Mouse (Mus musculus) adrenal gland (tissue): ENCODE results near the gene Evpl.
"Not testable (repeated sequence)": the region's sequence is repeated elsewhere in the genome, so short reads cannot be mapped to it uniquely, and the experiment has no call there.

ENCODE experiments used
- intact Hi-C: fragments of 180-260 bp; cut with DNase I; formaldehyde crosslinking; loops from one replicate; pipeline ENCODE4 v1.15.1; 2025
- long read RNA-seq, 2 experiments: library from polyadenylated mRNA; unstranded; transcript quantifications; one replicate each; pipeline ENCODE4 v2.0.0; 2020; ENCODE audit warnings: borderline replicate concordance in 1 of 2; ENCODE audit not compliant: insufficient replicate concordance in 1 of 2

Gene Evpl
- long read RNA-seq, experiment 1, partial matches to known transcripts, result 0 of 1 reads
- long read RNA-seq, experiment 1, other reads (novel, unspliced or antisense), result 1 of 1 reads
- long read RNA-seq, experiment 2, result 0 reads

DNA sequence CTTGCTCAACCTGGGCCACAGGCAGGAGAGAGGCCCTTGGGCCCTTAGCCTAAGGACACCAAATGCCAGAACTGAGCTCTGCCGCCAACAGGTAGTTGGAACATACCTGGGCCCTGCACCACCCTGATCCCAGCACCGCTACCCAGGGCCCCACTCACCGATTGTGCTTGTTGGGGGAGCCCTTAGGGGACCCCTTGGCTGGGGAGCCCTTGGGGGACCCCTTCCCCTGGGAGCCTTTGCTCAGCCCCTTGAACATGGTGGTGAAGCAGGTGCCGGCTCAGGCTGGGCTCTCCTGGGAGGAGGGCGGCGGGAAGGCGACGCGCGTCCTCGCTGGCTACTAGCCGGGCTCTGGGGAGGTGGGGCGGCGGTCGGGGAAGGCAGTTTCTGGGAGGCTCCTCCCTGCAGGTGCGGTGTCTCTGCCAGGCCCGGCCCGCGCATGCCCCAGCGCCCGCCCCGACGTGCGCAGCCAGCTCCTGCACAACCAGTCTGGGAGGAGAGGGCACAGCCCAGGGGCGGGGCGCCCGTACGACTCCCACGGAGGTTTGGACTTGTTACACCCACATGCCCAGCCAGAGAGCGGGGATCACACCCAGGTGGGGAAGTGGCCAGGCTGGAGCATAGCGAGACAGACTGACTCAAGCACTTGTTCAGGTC, at the start of gene Evpl:
Gene Evpl, minus strand, starts transcription at position 336 of the 654 bp plus-strand sequence.
- intact Hi-C loops, result no loop called here

DNA sequence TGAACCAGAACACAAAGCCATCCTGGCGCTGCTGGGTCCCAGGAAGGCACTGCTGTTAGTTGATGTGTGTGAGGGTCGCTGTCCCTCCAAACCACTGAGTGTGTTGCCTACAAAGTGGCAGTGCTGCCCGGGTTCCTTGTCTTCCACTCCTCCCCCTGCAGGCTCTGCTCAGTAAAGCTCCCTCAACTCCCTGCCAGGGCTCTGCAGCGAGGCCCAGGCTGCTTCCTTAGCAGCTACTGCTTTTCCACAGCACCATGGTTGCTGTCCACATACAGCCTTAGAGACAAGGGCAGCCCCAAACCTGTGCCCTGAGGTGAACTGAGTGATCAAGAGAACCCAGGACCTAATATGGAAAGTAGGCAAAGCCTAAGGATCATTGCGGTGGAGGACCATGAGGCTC, 49.5 kb upstream of the Evpl start:
- intact Hi-C loops, result no loop called here

DNA sequence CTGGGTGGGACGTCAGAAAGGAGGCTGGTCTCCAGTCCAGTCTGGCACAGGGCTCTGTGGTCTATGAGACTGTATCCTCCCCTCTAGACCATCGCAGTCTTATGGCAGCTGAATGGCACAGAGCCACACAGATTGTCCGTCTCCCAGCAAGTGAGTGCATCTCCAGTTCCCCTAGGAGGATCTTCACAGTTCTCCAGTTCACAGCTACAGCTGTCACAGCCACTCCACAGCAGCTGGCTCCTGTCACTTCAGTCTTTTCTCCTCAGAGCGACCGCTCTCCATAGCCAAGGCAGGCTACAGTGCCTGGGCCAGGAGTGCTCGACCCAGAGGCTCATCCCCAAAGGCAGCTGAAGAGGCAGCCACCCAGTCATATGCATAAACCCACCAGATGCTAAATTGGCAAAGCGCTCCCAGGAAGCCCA, 47.9 kb upstream of the Evpl start:
- intact Hi-C loops, result no loop called here

DNA sequence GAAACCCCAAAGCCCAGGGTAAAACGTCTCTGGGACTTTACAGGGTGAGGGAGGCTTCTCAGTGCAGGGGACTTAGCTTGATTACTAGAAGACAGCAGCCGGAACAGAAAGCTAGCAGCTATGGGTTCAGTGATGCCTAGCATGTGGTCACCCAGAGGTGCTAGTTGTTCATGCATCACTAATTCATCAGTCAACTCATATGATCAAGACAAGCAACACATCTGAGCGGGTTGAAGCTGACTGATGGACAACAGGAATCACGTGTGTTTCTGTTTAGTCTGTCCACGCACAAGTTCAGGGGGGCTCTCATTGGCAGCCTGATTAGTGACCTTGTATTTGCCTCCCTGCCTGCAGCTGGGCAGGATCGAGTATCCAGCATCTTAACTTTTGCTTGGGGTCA, 46.1 kb upstream of the Evpl start:
- intact Hi-C loops, result no loop called here

DNA sequence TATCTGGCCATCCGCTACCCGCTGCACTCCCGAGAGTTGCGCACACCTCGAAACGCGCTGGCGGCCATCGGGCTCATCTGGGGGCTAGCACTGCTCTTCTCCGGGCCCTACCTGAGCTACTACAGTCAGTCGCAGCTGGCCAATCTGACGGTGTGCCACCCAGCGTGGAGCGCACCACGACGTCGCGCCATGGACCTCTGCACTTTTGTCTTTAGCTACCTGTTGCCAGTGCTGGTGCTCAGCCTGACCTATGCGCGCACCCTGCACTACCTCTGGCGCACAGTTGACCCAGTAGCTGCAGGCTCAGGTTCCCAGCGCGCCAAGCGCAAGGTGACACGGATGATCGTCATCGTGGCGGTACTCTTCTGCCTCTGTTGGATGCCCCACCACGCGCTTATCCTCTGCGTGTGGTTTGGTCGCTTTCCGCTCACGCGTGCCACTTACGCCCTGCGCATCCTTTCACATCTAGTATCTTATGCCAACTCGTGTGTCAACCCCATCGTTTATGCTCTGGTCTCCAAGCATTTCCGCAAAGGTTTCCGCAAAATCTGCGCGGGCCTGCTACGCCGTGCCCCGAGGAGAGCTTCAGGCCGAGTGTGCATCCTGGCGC, 45.1 kb upstream of the Evpl start:
- intact Hi-C loops, result no loop called here

DNA sequence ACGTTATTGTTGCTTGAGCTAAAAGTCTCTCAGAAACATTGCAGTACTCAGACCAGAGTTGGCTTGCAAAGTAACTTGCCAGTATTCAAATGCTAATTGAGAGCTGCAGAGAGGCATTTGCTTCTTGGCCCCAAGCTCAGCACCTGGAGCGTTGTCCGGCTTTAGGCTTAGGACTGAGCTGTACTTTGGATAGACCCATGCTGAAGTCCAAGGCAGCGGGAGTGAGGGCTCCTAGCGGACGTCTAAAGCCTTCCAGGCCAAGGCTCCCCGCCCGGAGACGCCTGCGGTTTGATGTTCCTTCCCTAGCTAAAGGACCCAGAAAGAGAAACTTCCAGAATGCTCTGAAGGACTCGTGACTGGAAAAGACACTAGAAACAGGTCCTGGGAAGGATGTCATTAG, 44.2 kb upstream of the Evpl start:
- intact Hi-C loops, result no loop called here

DNA sequence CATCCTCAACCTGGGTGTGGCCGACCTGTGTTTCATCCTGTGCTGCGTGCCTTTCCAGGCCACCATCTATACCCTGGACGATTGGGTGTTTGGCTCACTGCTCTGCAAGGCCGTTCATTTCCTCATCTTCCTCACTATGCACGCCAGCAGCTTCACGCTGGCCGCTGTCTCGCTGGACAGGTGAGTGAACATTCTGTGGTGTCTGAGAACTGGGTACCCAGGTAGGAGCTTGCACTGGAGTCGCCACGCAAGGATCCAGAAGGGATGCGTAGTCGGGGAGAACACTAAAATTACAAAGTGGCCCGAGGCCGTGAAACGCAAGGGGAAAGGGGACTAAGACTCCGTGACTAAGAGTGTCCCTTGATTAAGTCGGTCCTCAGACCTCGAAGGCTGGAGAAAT, 43.8 kb upstream of the Evpl start:
- intact Hi-C loops, result no loop called here

DNA sequence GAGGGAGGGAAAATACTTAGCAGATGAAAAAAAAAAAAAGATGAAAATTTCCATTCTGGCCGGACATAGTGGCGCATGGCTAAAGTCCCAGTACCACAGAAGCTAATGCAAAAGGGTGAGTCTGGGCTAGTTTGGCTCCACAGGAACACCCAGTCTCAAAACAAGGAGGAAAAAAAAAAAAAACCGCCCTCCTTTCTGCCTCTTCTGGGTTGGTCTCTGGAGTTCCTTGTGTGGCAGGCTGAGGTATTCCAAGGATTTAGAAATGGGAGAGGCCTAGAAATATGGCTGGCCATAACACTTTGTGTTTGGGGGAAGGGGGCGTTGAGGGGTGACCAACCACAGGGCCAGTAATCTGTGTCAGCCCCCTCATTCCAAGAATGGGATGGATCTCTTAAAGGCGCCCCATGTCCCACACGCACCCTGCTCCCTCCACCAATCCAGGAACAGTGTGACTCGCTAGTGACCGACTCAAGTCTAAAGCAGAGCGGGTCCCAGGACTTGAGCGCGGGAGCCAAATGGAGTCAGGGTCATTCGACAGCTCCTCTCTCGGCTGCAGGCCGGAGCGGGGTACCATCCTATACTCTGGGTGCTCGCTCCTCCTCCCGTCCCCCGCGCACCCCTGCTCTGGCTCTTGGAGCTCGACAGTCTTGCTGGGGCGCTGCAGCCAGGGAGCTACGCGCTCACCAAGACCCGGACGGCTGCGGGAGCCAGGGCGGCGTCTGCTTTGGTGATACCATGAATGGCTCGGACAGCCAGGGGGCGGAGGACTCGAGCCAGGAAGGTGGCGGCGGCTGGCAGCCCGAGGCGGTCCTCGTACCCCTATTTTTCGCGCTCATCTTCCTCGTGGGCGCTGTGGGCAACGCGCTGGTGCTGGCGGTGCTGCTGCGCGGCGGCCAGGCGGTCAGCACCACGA, 43.1 kb upstream of the Evpl start, which contains the start of gene Galr2:
Gene Galr2, plus strand, starts transcription at position 189 of the 913 bp plus-strand sequence.
- intact Hi-C loops, result no loop called here

DNA sequence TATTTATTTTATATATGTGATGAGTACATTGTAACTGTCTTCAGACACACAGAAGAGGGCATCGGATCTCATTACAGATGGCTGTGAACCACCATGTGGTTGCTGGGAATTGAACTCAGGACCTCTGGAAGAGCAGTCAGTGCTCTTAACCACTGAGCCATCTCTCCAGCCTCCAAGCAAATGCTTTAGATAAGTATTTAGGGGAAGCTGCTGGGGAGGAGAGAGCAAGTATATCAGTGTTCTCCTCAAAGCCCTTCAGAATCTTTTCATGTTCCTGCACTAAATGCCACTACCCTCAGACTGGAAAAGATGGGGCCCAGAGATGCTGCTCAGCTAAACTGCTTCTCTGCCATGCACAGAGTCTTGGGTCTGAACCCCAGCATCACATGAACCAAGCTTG, 39.3 kb upstream of the Evpl start:
- intact Hi-C loops, result not testable (repeated sequence)

DNA sequence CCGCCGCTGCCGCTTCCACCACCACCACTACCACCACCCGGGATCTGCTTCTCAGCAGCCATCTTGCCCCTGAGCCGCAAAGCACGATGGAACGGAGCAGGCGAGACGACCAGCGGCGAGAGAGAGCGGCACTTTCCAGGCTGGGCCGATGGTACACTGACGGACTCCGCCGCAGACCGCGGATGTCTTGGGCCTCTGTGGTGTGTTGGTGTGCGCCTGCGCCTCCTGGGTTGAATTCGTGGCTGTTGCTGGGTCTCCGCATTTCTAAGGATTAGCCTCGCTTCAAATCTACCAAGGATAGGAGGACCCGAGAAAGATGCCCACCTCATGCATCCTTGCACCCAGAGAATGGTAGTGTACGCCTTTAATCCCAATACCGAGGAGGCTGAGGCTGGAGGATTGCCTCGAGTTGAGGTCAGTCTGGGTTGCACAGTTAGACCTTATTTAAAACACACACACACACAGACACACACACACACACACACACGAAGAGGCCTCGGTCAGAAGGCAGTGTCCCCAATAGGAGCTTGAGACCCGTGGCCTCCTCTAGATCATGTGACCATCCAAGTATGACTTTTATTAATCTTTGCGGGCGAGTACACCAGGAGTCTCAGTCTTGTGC, 36.3 kb upstream of the Evpl start, which contains the start of gene Srp68:
Gene Srp68, minus strand, starts transcription at position 173 of the 622 bp plus-strand sequence.
- intact Hi-C loops, result no loop called here

DNA sequence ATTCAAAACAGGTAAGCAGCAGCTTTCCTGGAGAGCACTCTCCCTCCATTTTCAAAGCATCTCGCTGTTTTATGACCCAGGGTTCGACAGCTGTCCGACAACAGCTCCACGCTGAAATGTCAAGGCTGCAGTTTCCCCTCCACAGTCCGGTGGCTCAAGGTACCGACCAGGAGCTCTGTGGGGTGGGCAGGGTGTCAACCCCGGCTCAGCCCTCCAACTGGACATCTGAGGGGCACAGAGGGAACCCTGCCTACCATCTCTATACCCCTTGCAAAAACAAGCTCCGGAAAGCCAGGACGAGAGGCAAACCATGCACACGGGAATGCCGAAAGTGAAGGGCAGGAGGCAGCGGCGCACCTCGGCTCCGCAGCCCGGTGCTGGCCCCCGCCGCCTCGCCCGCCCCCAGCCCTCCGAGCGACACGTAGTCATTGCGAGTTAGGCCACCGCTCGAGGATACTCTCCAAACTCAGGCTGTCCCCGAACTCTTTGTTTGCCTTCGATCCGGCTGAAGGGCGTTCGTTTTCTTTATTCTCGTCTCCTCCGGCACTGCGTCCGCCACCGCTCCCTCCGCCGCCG, 35.7 kb upstream of the Evpl start:
- intact Hi-C loops, result no loop called here

DNA sequence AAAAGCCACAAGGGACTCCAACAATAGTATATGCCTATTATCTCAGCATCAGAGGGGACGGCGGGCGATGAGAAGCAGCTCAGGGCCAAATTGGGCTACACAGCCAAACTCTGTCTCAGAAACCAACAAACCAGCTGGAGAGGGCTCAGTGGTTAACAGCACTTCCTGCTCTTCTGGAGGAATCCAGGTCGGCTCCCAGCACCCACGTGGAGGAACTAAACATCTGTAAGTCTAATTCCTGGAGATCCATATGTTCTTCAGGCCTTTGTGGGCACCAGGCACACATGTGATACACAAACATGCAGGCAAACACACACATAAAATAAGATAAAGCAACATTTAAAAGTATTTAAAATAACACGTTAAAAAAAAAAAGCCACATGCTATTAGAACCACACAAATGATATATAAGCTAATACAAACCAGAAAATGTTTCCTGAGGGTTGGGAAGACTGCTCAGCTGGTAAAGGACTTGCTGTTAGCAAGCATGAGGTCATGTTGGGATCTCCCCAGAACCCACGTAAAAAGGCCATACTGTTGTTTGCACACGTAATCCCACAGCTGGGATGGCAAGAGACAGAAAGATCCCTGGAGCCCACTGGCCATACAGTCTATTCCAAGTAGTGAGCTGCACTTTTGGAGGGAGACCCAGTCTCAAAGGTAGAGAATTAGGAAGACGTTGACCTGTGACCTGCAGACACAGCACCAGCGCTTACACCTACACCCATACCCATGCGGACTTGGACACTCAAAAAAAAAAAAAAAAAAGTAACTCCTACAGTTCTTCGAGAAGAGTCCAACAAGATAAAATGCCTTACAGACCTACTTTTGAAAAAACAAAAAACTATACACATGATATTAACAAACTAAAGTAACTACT, 35.0 kb upstream of the Evpl start:
- intact Hi-C loops, result no loop called here

DNA sequence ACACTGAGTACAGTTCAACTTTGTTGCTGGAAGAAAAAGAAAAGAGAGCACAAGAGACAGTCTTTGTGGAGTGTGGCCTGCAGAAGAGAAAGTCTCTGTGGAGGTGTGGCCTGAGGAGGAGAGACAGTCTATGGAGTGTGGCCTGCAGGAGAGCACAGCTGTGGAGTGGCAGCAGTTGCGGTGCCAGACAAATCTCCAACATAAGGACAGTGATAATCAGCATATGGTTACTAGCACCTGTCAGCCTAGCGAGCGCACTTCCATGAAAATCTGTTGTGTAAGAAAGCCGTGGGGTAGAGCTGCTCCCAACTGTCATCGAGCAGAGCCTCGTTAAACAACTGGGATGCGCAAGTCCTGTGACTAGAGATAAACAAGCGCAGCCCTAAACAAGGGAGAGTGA, 31.7 kb upstream of the Evpl start:
- intact Hi-C loops, result no loop called here

DNA sequence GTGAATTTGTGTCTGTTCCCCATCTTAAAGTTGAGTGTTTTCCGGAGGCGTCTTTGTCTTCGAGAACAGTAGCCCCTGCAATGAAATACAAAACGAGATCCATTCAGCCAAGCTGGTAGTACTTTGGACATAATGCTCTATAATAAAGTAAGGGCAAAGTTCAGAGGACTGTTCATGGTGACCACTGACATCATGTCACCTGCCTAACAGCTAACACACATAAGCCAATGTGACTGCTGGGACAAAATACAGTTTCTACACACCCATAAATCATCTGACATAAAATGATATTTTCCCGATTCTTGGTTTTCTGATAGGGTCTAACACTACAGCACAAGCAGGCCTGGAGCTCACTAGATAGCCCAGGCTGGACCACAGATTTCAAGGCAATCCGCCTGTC, 30.4 kb upstream of the Evpl start:
- intact Hi-C loops, result no loop called here

DNA sequence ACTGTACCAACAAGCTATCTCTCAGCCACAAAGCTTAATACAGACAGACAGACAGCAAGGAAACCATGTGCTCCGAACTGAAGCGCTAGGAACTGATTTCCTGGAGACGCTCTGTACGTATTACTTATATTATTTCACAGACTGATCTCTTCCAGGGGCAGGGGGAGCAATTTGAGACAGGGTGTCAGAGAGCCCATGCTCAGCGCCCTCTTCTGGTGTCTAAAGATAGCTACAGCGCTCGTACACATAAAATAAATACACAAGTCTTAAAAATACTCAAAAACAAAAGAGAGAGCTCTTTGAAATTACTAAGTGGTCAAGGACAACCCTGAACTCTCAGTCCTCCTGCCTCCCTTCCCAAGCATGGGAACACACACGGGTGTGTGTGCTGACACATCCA, 29.8 kb upstream of the Evpl start:
- intact Hi-C loops, result no loop called here

DNA sequence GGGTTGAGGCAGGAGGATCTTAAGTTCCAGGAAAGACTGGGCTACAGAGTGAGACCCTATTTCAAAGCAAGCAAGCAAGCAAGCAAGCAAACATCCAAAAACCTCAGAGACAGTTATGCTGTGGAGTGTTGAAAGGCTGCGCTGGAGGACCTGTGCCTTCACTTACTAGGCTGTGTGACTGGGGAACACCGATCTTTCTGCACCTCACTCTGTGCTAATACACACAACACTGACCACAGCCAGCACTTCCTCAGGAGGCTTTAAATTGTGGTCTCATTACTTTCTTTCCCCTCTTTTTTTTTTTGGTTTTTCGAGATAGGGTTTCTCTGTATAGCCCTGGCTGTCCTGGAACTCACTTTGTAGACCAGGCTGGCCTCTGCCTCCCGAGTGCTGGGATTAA, 28.0 kb upstream of the Evpl start:
- intact Hi-C loops, result no loop called here

DNA sequence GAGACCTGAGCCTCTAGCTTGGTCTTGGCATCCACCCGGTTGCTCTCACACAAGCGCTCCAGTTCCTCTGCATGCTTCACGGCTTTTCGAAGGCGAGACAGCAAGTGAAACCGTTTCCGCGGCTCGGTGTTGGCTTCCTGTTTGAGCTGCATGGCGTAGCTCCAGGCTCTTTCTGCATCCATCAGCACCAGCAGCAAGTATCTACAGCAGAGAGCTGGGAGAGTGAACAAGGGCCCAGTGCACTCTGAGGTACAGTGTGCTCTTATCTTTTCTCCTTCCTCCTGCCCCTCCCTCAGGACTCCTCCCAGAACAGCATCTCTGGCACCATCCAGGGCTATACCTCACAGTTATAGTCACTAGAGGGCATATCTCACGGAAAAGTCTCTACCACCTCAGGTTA, 27.5 kb upstream of the Evpl start:
- intact Hi-C loops, result no loop called here

DNA sequence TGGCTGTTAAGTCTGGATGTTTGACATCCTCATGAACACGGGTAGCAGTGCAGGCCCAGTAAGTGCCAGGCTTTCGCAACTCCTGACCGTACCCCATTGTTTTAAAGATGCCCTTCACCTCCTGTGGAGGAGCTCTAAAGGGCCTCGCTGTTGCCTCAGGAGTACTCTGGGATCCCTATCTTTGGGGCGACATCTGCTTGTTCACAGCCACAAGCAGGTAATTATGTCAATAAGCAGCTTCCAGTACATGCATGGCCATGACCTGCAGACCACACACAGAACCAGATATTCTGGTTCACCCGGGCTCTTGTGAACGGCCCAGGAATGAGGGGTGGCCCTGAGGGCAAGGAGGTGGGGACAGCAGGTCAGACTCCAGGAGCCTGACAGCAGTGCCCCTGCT, 22.4 kb upstream of the Evpl start:
- intact Hi-C loops, result no loop called here

DNA sequence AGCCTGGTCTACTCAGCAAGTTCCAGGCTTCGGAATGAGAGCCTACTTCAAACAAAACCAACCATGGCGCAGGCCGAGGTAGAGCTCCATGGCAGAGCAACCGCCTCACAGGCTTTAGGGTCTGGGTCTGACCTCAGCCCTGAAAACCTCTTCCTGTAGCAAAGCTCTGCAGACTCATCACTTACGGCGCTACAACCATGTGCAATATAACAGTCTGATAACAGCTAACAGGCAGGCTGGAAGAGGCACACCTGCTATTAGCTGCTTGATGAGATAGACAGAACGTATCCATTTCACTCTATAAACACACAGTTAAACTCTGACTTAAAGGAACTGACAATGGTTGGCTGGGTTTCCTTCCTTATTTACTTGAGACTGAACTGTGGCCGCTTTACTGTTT, 21.6 kb upstream of the Evpl start:
- intact Hi-C loops, result no loop called here

DNA sequence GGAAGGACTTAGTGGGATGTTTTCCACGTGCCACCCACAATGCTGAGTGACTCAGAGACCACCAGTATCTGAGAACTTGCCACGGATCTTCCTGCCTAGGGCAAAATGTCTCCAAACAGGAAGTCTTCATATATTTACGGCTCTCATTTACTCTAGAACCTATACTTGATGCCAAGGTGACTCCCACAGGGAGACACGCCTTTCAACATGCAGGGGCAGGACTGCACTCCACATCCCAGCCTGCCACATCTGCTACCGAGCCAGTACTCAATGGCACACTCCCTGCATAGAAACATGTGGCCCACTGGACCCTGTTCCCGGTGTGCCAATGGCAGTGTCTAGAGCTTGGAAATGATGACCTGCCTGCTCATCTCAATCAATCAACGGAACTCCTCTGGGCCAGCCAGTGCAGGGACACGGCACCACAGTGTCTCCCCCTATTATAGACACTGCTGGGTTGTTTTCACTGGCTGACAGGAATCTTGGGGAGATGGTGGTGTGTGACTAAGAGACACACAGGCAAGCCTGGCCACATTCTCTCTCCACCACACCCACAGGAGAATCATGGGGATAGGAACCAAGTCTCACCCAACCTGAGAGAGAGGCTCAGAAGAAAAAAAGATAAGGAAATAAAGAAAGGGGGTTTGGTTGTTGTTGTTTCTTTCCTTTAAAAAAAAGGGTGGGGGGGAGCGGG, 18.3 kb upstream of the Evpl start:
- intact Hi-C loops, result no loop called here
